Mouse (Mus musculus) lung, postnatal 0 days (tissue): ENCODE measurements around the gene Btbd18.

ENCODE experiments used
- CTCF ChIP-seq: IDR thresholded peaks from 2 replicates; pipeline ENCODE4 v1.5.1; 2016; ENCODE audit warnings: antibody characterized with exemption, mild to moderate bottlenecking
- EP300 ChIP-seq: IDR thresholded peaks from 2 replicates; pipeline ENCODE4 v1.6.1; 2016; ENCODE audit warnings: antibody characterized with exemption, mild to moderate bottlenecking, control low read depth

GRCm38 (mm10) chr2:84679016-84679415 is 20.1 kb downstream of the Btbd18 start, which contains the start of gene Tmx2:
- TF ChIP-seq CTCF = no peak
- no peak for TF ChIP-seq EP300
